Mouse (Mus musculus): ENCODE results near the gene Vps8. TPM values are rescaled to one million over a fixed set of nuclear protein-coding genes. Genes with fewer than 3 reads are reported as not detected.

Gene Vps8
- 13.2 and 14.3 TPM in 2 replicates for polyA plus RNA-seq (2012; rRNA removed)

GRCm38 (mm10) chr16:21422645-21423545 lies at the start of gene Vps8:
Gene Vps8 (plus strand): TSS chr16:21423118.
- DNase-seq (ENCODE audit: low spot score): peak; percentile 85

GRCm38 (mm10) chr16:21373316-21373960 lies 49.5 kb upstream of the Vps8 start:
- no peak for DNase-seq (ENCODE audit: low spot score)

GRCm38 (mm10) chr16:21374067-21374466 lies 48.9 kb upstream of the Vps8 start:
- no peak for DNase-seq (ENCODE audit: low spot score)

- no peak for DNase-seq (ENCODE audit: low spot score)
Observed at GRCm38 (mm10) chr16:21375147-21375546, 47.8 kb upstream of the Vps8 start.

GRCm38 (mm10) chr16:21376316-21376715 lies 46.6 kb upstream of the Vps8 start:
- no peak for DNase-seq (ENCODE audit: low spot score)

- DNase-seq (ENCODE audit: low spot score): no peak
Observed at GRCm38 (mm10) chr16:21376949-21377604, 45.8 kb upstream of the Vps8 start.

- DNase-seq (ENCODE audit: low spot score): no peak
Observed at GRCm38 (mm10) chr16:21377605-21377968, 45.3 kb upstream of the Vps8 start.

GRCm38 (mm10) chr16:21381469-21381868 lies 41.4 kb upstream of the Vps8 start:
- DNase-seq (ENCODE audit: low spot score): no peak

GRCm38 (mm10) chr16:21382152-21382911 lies 40.6 kb upstream of the Vps8 start:
- no peak for DNase-seq (ENCODE audit: low spot score)

- no peak for DNase-seq (ENCODE audit: low spot score)
Observed at GRCm38 (mm10) chr16:21385926-21386881, 36.7 kb upstream of the Vps8 start.

GRCm38 (mm10) chr16:21389316-21389715 lies 33.6 kb upstream of the Vps8 start:
- DNase-seq (ENCODE audit: low spot score): no peak

- DNase-seq (ENCODE audit: low spot score): no peak
Observed at GRCm38 (mm10) chr16:21390744-21391143, 32.2 kb upstream of the Vps8 start.

GRCm38 (mm10) chr16:21392099-21392498 lies 30.8 kb upstream of the Vps8 start:
- no peak for DNase-seq (ENCODE audit: low spot score)

GRCm38 (mm10) chr16:21392517-21393112 lies 30.3 kb upstream of the Vps8 start:
- peak; percentile 72 for DNase-seq (ENCODE audit: low spot score)

- DNase-seq (ENCODE audit: low spot score): no peak
Observed at GRCm38 (mm10) chr16:21395546-21395945, 27.4 kb upstream of the Vps8 start.

- DNase-seq (ENCODE audit: low spot score): no peak
Observed at GRCm38 (mm10) chr16:21397681-21398080, 25.2 kb upstream of the Vps8 start.

- no peak for DNase-seq (ENCODE audit: low spot score)
Observed at GRCm38 (mm10) chr16:21398345-21399051, 24.4 kb upstream of the Vps8 start.

- DNase-seq (ENCODE audit: low spot score): no peak
Observed at GRCm38 (mm10) chr16:21399942-21400341, 23.0 kb upstream of the Vps8 start.

- DNase-seq (ENCODE audit: low spot score): no peak
Observed at GRCm38 (mm10) chr16:21402068-21402467, 20.9 kb upstream of the Vps8 start.

GRCm38 (mm10) chr16:21403402-21403801 lies 19.5 kb upstream of the Vps8 start:
- DNase-seq (ENCODE audit: low spot score): no peak
